Mouse (Mus musculus) embryonic facial prominence, embryonic 11.5 days (tissue): ENCODE data around the gene Mettl7a2. TPM values are rescaled to one million over a fixed set of nuclear protein-coding genes. Genes with fewer than 3 reads are reported as not detected.
"Not testable (repeated sequence)": the region's sequence is repeated elsewhere in the genome, so short reads cannot be mapped to it uniquely, and the experiment has no call there.

Experiments used
- ATAC-seq: fragments of 200-750 bp; cut with Nextera tagmentation; replicated peaks from 2 replicates; pipeline ENCODE4 v1.8.0; 2017; ENCODE audit warnings: low read depth; ENCODE audit not compliant: insufficient number of reproducible peaks, low FRiP score, low TSS enrichment
- DNase-seq: peaks from one replicate; pipeline ENCODE4 v3.0.0-alpha.2; 2015; ENCODE audit warnings: low spot score
- H3K27ac ChIP-seq: fragments of 300-500 bp; sonication (generic); replicated peaks from 2 replicates; pipeline ENCODE4 v1.5.1; 2014; ENCODE audit warnings: mild to moderate bottlenecking, low read depth, low read length, control low read depth
- H3K27me3 ChIP-seq: fragments of 300-500 bp; sonication (generic); 2 replicates; pipeline ENCODE4 v1.6.1; 2014; ENCODE audit warnings: mild to moderate bottlenecking, low read length, moderate library complexity, mixed read lengths; ENCODE audit not compliant: control insufficient read depth, insufficient read depth
- H3K36me3 ChIP-seq: fragments of 300-500 bp; sonication (generic); replicated peaks from 2 replicates; pipeline ENCODE4 v1.6.1; 2014; ENCODE audit warnings: low read depth, mild to moderate bottlenecking, low read length, moderate library complexity, mixed read lengths; ENCODE audit not compliant: control insufficient read depth, insufficient read depth
- H3K4me1 ChIP-seq: fragments of 300-500 bp; sonication (generic); 2 replicates; pipeline ENCODE4 v1.6.1; 2014; ENCODE audit warnings: low read length, mixed read lengths; ENCODE audit not compliant: control insufficient read depth, insufficient read depth
- H3K4me2 ChIP-seq: fragments of 300-500 bp; sonication (generic); 2 replicates; pipeline ENCODE4 v1.6.1; 2014; ENCODE audit warnings: low read depth, mild to moderate bottlenecking, control low read depth, low read length, moderate library complexity
- H3K4me3 ChIP-seq: fragments of 300-500 bp; sonication (generic); 2 replicates; pipeline ENCODE4 v1.5.1; 2014; ENCODE audit warnings: low read depth, low read length, control low read depth
- H3K9ac ChIP-seq: fragments of 300-500 bp; sonication (generic); replicated peaks from 2 replicates; pipeline ENCODE4 v1.6.1; 2014; ENCODE audit warnings: mild to moderate bottlenecking, control low read depth, low read length
- H3K9me3 ChIP-seq: fragments of 300-500 bp; sonication (generic); replicated peaks from 2 replicates; pipeline ENCODE4 v1.6.1; 2016; ENCODE audit warnings: mild to moderate bottlenecking, low read length, inconsistent platforms, mixed read lengths; ENCODE audit not compliant: control insufficient read depth
- WGBS: fragments of 180-500 bp; shearing (Covaris S2); extraction: QIAGEN DNeasy Blood & Tissue Kit; methylation state at CpG from one replicate; pipeline ENCODE4 v1.1.7; 2014; 5-methylcytosine and 5-hydroxymethylcytosine counted together
- polyA plus RNA-seq: library from polyadenylated mRNA; unstranded; fragments of >200 nt; fragmentation: Nextera tagmentation; extraction: Ambion mirVana; gene quantifications from 2 replicates; pipeline ENCODE4 v1.2.1, GENCODE M21; 2014

Gene Mettl7a2
- polyA plus RNA-seq, 1 experiment from 2014 or later, result not detected

GRCm38 (mm10) chr15:100318014-100318671, 34.9 kb upstream of the Mettl7a2 start:
- not testable (repeated sequence) for H3K36me3 ChIP-seq, H3K9me3 ChIP-seq
- 65% methylated on average over 4 of the region's 4 CpGs for WGBS

GRCm38 (mm10) chr15:100319884-100320283, 33.1 kb upstream of the Mettl7a2 start:
- Histone ChIP-seq H3K9me3 (no peaks in the 10 kb centered on the region), H3K4me2 (no peak overlapping the region), H3K9ac (no peak overlapping the region), H3K36me3 (no peaks in the 10 kb centered on the region), H3K4me3 (no peak overlapping the region), H3K27me3 (no peaks in the 10 kb centered on the region), H3K4me1 (no peaks in the 10 kb centered on the region), H3K27ac (no peak overlapping the region)
- no peak for DNase-seq
- WGBS, result 80% methylated on average over 1 of the region's 1 CpGs
- ATAC-seq, result no peak

More at GRCm38 (mm10) chr15:100318014-100318671, 34.9 kb upstream of the Mettl7a2 start:
- not testable (repeated sequence) for H3K9ac ChIP-seq, H3K4me3 ChIP-seq, H3K27ac ChIP-seq, H3K4me2 ChIP-seq, ATAC-seq, H3K4me1 ChIP-seq, DNase-seq, H3K27me3 ChIP-seq

- 75% methylated on average over 9 of the region's 9 CpGs for WGBS
Observed at GRCm38 (mm10) chr15:100320295-100320905, 32.6 kb upstream of the Mettl7a2 start.

GRCm38 (mm10) chr15:100321134-100321533, 31.9 kb upstream of the Mettl7a2 start:
- Histone ChIP-seq H3K9me3 (no peaks in the 10 kb centered on the region), H3K9ac (no peak overlapping the region), H3K27me3 (no peaks in the 10 kb centered on the region), H3K27ac (no peak overlapping the region), H3K4me3 (no peak overlapping the region), H3K4me2 (no peak overlapping the region), H3K4me1 (no peaks in the 10 kb centered on the region), H3K36me3 (no peaks in the 10 kb centered on the region)
- WGBS, result 64% methylated on average over 5 of the region's 5 CpGs
- DNase-seq (no peak), ATAC-seq (no peak)

More at GRCm38 (mm10) chr15:100320295-100320905, 32.6 kb upstream of the Mettl7a2 start:
- Histone ChIP-seq H3K4me2 (no peak overlapping the region; the same call in 1 of the 2 replicates), H3K36me3 (no peaks in the 10 kb centered on the region), H3K27ac (no peak overlapping the region), H3K9ac (no peak overlapping the region), H3K9me3 (no peaks in the 10 kb centered on the region), H3K4me3 (no peak overlapping the region), H3K27me3 (no peaks in the 10 kb centered on the region), H3K4me1 (no peaks in the 10 kb centered on the region)
- no peak for DNase-seq
- no peak for ATAC-seq

GRCm38 (mm10) chr15:100324021-100324591, 28.9 kb upstream of the Mettl7a2 start:
- no peaks in the 10 kb centered on the region for H3K9me3 ChIP-seq
- H3K36me3 ChIP-seq, result no peaks in the 10 kb centered on the region

GRCm38 (mm10) chr15:100325235-100325634, 27.8 kb upstream of the Mettl7a2 start:
- ATAC-seq (no peak), DNase-seq (no peak)
- Histone ChIP-seq H3K27ac (no peak overlapping the region), H3K27me3 (no peaks in the 10 kb centered on the region), H3K36me3 (no peaks in the 10 kb centered on the region), H3K4me1 (no peaks in the 10 kb centered on the region), H3K4me2 (no peak overlapping the region), H3K4me3 (no peak overlapping the region), H3K9me3 (no peaks in the 10 kb centered on the region), H3K9ac (no peak overlapping the region)
- WGBS, result 88% methylated on average over 3 of the region's 3 CpGs

More at GRCm38 (mm10) chr15:100324021-100324591, 28.9 kb upstream of the Mettl7a2 start:
- no peak overlapping the region for H3K27ac ChIP-seq
- no peak for DNase-seq
- H3K4me3 ChIP-seq, result no peak overlapping the region
- H3K9ac ChIP-seq, result no peak overlapping the region
- no peak for ATAC-seq
- H3K27me3 ChIP-seq, result no peaks in the 10 kb centered on the region
- WGBS, result 75% methylated on average over 12 of the region's 12 CpGs
- no peak overlapping the region for H3K4me2 ChIP-seq
- no peaks in the 10 kb centered on the region for H3K4me1 ChIP-seq

GRCm38 (mm10) chr15:100328089-100328488, 24.9 kb upstream of the Mettl7a2 start:
- H3K9ac ChIP-seq, H3K4me2 ChIP-seq, H3K27ac ChIP-seq, H3K36me3 ChIP-seq, H3K4me1 ChIP-seq, H3K27me3 ChIP-seq, ATAC-seq, DNase-seq, H3K4me3 ChIP-seq, H3K9me3 ChIP-seq: not testable (repeated sequence)
- WGBS, result 64% methylated on average over 3 of the region's 4 CpGs

GRCm38 (mm10) chr15:100329336-100329735, 23.7 kb upstream of the Mettl7a2 start:
- WGBS, result 47% methylated on average over 10 of the region's 10 CpGs

More at GRCm38 (mm10) chr15:100329336-100329735, 23.7 kb upstream of the Mettl7a2 start:
- not testable (repeated sequence) for H3K9me3 ChIP-seq, H3K4me1 ChIP-seq, H3K9ac ChIP-seq, H3K4me2 ChIP-seq, H3K4me3 ChIP-seq, H3K36me3 ChIP-seq, H3K27me3 ChIP-seq, DNase-seq, ATAC-seq, H3K27ac ChIP-seq
